Comparison of ENCODE assay signal across 26 mouse cellular contexts in genomic region chr2:30112564-30112963, GRCm38 (mm10). TPM values are rescaled to one million over a fixed set of nuclear protein-coding genes. Genes with fewer than 3 reads are reported as not detected.
A peak's percentile ranks its signal among the peaks of the same experiment; 100 is the strongest.
DNase-seq lines count a peak whose midpoint lies in the region; ATAC-seq and TF ChIP-seq lines count a peak whose summit lies in the region.
"Had no signal": no experiment of that assay in that cellular context is flagged by ENCODE, and none has a peak within 500 bp of the region (broad histone marks: within the 10 kb centered on the region; RNA-seq: fewer than 3 reads in every experiment).

No protein-coding gene starts in this region.

- WGBS in heart, embryonic 16.5 days: 79% methylated on average over 5 of the region's 5 CpGs
- WGBS in stomach, postnatal 0 days: 89% methylated on average over 5 of the region's 5 CpGs

- H3K4me3 ChIP-seq in heart, embryonic 16.5 days (ENCODE audit: low read length): no peak overlapping the region
- peak overlapping the region; percentile 79 for H3K4me3 ChIP-seq in megakaryocyte, embryonic 14.5 days (replicated peaks)
- no peak overlapping the region for H3K4me3 ChIP-seq in stomach, postnatal 0 days (ENCODE audit: low read depth, low read length)
- H3K4me3 ChIP-seq: layer of hippocampus, adult 2 months; limb, embryonic 12.5 days; midbrain, embryonic 12.5 days; neural tube, embryonic 12.5 days had no signal

- TF ChIP-seq EP300 in stomach, postnatal 0 days (optimal IDR thresholded peaks at IDR 0.05): no peak

- no peaks in the 10 kb centered on the region for H3K9me3 ChIP-seq in heart, embryonic 16.5 days (replicated peaks; ENCODE audit: control insufficient read depth, low read length)
- no peaks in the 10 kb centered on the region for H3K9me3 ChIP-seq in megakaryocyte, embryonic 14.5 days
- no peaks in the 10 kb centered on the region for H3K9me3 ChIP-seq in stomach, postnatal 0 days (ENCODE audit: control insufficient read depth, low read length)
- H3K9me3 ChIP-seq: limb, embryonic 12.5 days; midbrain, embryonic 12.5 days; neural tube, embryonic 12.5 days had no signal

- H3K27me3 ChIP-seq in heart, embryonic 16.5 days (ENCODE audit: control insufficient read depth, insufficient read depth, low read length): no peaks in the 10 kb centered on the region
- no peaks in the 10 kb centered on the region for H3K27me3 ChIP-seq in megakaryocyte, embryonic 14.5 days (replicated peaks)
- no peaks in the 10 kb centered on the region for H3K27me3 ChIP-seq in stomach, postnatal 0 days (ENCODE audit: control insufficient read depth, insufficient read depth, low read length)
- H3K27me3 ChIP-seq: limb, embryonic 12.5 days; midbrain, embryonic 12.5 days; neural tube, embryonic 12.5 days; Patski had no signal

- no peak for DNase-seq in heart, postnatal 10 days
- peak; percentile 69 for DNase-seq in CD4-positive helper T cell, adult 2 months (ENCODE audit: low read depth, low spot score)
- peak; percentile 22 for DNase-seq in induced T-regulatory cell, adult 2 months (ENCODE audit: low read depth)
- no peak for DNase-seq in layer of hippocampus, adult 8-10 months (ENCODE audit: low spot score in 2 of 2)
- DNase-seq in stomach, postnatal 0 days (ENCODE audit: low spot score): no peak
- no peak for DNase-seq in left cerebral cortex, adult 9 months (ENCODE audit: low spot score in 2 of 2)
- DNase-seq: adrenal gland, adult 8-10 months; cerebellum, adult 8-10 months; cerebellum, postnatal 36 days; kidney, adult 8-10 months; kidney, postnatal 14 days; layer of hippocampus, postnatal 36 days; lung, postnatal 14 days; right cerebral cortex, postnatal 25 days; spleen, adult 18-20 months; thymus, postnatal 14 days had no signal

- no peak overlapping the region for H3K9ac ChIP-seq in heart, embryonic 16.5 days (ENCODE audit: low read length)
- H3K9ac ChIP-seq in stomach, postnatal 0 days (ENCODE audit: low read length): no peak overlapping the region
- H3K9ac ChIP-seq: hindbrain, embryonic 14.5 days; limb, embryonic 12.5 days; midbrain, embryonic 12.5 days; neural tube, embryonic 12.5 days had no signal

- intact Hi-C loops in heart, postnatal 10 days (cut with DNase I): no loop called here

- TF ChIP-seq CTCF in stomach, postnatal 0 days (IDR thresholded peaks at IDR 0.05; ENCODE audit: low read depth): no peak

- H3K4me1 ChIP-seq in heart, embryonic 16.5 days (ENCODE audit: control insufficient read depth, insufficient read depth, low read length): no peaks in the 10 kb centered on the region
- H3K4me1 ChIP-seq in megakaryocyte, embryonic 14.5 days: peaks cover 85% of the 10 kb centered on the region
- H3K4me1 ChIP-seq in stomach, postnatal 0 days (replicated peaks; ENCODE audit: control insufficient read depth, insufficient read depth): no peaks in the 10 kb centered on the region
- H3K4me1 ChIP-seq: limb, embryonic 12.5 days; midbrain, embryonic 12.5 days; neural tube, embryonic 12.5 days had no signal

- no peak overlapping the region for H3K4me2 ChIP-seq in heart, embryonic 16.5 days (ENCODE audit: low read depth, low read length)
- no peak overlapping the region for H3K4me2 ChIP-seq in stomach, postnatal 0 days (replicated peaks; ENCODE audit: low read depth)
- H3K4me2 ChIP-seq: heart, embryonic 11.5 days; hindbrain, embryonic 14.5 days; limb, embryonic 12.5 days; midbrain, embryonic 12.5 days; neural tube, embryonic 12.5 days had no signal

- no peak overlapping the region for H3K27ac ChIP-seq in heart, embryonic 16.5 days (ENCODE audit: low read length)
- no peak overlapping the region for H3K27ac ChIP-seq in stomach, postnatal 0 days (replicated peaks)
- H3K27ac ChIP-seq: hindbrain, embryonic 14.5 days; layer of hippocampus, adult 2 months; limb, embryonic 12.5 days; midbrain, embryonic 12.5 days; neural tube, embryonic 12.5 days had no signal

- peaks cover 22% of the 10 kb centered on the region for H3K36me3 ChIP-seq in heart, embryonic 16.5 days (ENCODE audit: control insufficient read depth, insufficient read depth)
- peaks cover 80% of the 10 kb centered on the region for H3K36me3 ChIP-seq in megakaryocyte, embryonic 14.5 days (replicated peaks; ENCODE audit: low read length)
- peaks cover 21% of the 10 kb centered on the region for H3K36me3 ChIP-seq in stomach, postnatal 0 days (ENCODE audit: control insufficient read depth, insufficient read depth, low read length)

- ATAC-seq in heart, embryonic 16.5 days (replicated peaks; ENCODE audit: extremely low read depth, insufficient read depth, low FRiP score): peak; percentile 14; the same call in 1 of the 2 replicates
- no peak for ATAC-seq in stomach, postnatal 0 days (ENCODE audit: low FRiP score, low TSS enrichment)
- ATAC-seq: forebrain, embryonic 14.5 days; Patski had no signal

RNA-seq across cellular contexts. Expression of gene Zer1, which starts 11.8 kb away (rescaled TPM):
- 5.7 TPM in 2 replicates for polyA plus RNA-seq in heart, embryonic 16.5 days (2015; fragmentation: Nextera tagmentation; extraction: Ambion mirVana)
- 10 to 100 TPM; 25.7 to 26.7 TPM for total RNA-seq in heart, postnatal 10 days (2021)
- 12.2 and 20.0 TPM in 2 replicates for polyA plus RNA-seq in megakaryocyte, embryonic 14.5 days (2012; ENCODE audit: insufficient read depth, low replicate concordance)
- total RNA-seq in layer of hippocampus, adult 8-10 months (2022): 100 to 1,000 TPM; 173 to 203 (median 195) TPM
- 2.9 and 3.1 TPM in 2 replicates for polyA plus RNA-seq in stomach, postnatal 0 days (2015; fragmentation: Nextera tagmentation; extraction: Ambion mirVana)

RNA-seq across cellular contexts. Expression of gene Zdhhc12, which starts 19.1 kb away (rescaled TPM):
- 29.4 and 30.8 TPM in 2 replicates for polyA plus RNA-seq in heart, embryonic 16.5 days (2015; fragmentation: Nextera tagmentation; extraction: Ambion mirVana)
- total RNA-seq in heart, postnatal 10 days (2021): 1 to 10 TPM; 7.5 to 7.8 TPM
- 58.2 and 66.6 TPM in 2 replicates for polyA plus RNA-seq in megakaryocyte, embryonic 14.5 days (2012; ENCODE audit: insufficient read depth, low replicate concordance)
- 10 to 100 TPM in 2 of 4 experiments, 1 to 10 TPM in 2; 7.3 to 14.0 (median 10.4) TPM for total RNA-seq in layer of hippocampus, adult 8-10 months (2022)
- 27.7 and 27.8 TPM in 2 replicates for polyA plus RNA-seq in stomach, postnatal 0 days (2015; fragmentation: Nextera tagmentation; extraction: Ambion mirVana)

RNA-seq across cellular contexts. Expression of gene Tbc1d13, which starts 21.0 kb away (rescaled TPM):
- 5.4 and 7.1 TPM in 2 replicates for polyA plus RNA-seq in heart, embryonic 16.5 days (2015; fragmentation: Nextera tagmentation; extraction: Ambion mirVana)
- 10 to 100 TPM; 19.7 to 24.1 TPM for total RNA-seq in heart, postnatal 10 days (2021)
- 18.0 and 28.7 TPM in 2 replicates for polyA plus RNA-seq in megakaryocyte, embryonic 14.5 days (2012; ENCODE audit: insufficient read depth, low replicate concordance)
- total RNA-seq in layer of hippocampus, adult 8-10 months (2022): 10 to 100 TPM; 49.6 to 61.9 (median 58.5) TPM
- 3.7 and 3.9 TPM in 2 replicates for polyA plus RNA-seq in stomach, postnatal 0 days (2015; fragmentation: Nextera tagmentation; extraction: Ambion mirVana)

RNA-seq across cellular contexts. Expression of gene Pkn3, which starts 35.1 kb away (rescaled TPM):
- 9.4 and 11.7 TPM in 2 replicates for polyA plus RNA-seq in heart, embryonic 16.5 days (2015; fragmentation: Nextera tagmentation; extraction: Ambion mirVana)
- 10 to 100 TPM; 11.4 to 12.9 TPM for total RNA-seq in heart, postnatal 10 days (2021)
- 19.4 and 62.2 TPM in 2 replicates for polyA plus RNA-seq in megakaryocyte, embryonic 14.5 days (2012; ENCODE audit: insufficient read depth, low replicate concordance)
- 1 to 10 TPM; 2.1 to 6.1 (median 3.5) TPM for total RNA-seq in layer of hippocampus, adult 8-10 months (2022)
- 3.0 and 3.1 TPM in 2 replicates for polyA plus RNA-seq in stomach, postnatal 0 days (2015; fragmentation: Nextera tagmentation; extraction: Ambion mirVana)

RNA-seq across cellular contexts. Expression of gene Set, which starts 55.4 kb away (rescaled TPM):
- polyA plus RNA-seq in heart, embryonic 16.5 days (2015; fragmentation: Nextera tagmentation; extraction: Ambion mirVana): 198 and 217 TPM in 2 replicates
- 100 to 1,000 TPM; 131 to 149 TPM for total RNA-seq in heart, postnatal 10 days (2021)
- polyA plus RNA-seq in megakaryocyte, embryonic 14.5 days (2012; ENCODE audit: insufficient read depth, low replicate concordance): 207 and 239 TPM in 2 replicates
- total RNA-seq in layer of hippocampus, adult 8-10 months (2022): 100 to 1,000 TPM; 179 to 198 (median 186) TPM
- 202 and 206 TPM in 2 replicates for polyA plus RNA-seq in stomach, postnatal 0 days (2015; fragmentation: Nextera tagmentation; extraction: Ambion mirVana)

Comparison
In these comparisons a context has a peak if more than half of its experiments do, and no peak if none do; other contexts are left out.
1. DNase-seq: peak in CD4-positive helper T cell, adult 2 months (single experiment) and induced T-regulatory cell, adult 2 months (single experiment); none in heart, postnatal 10 days (0 of 2), layer of hippocampus, adult 8-10 months (0 of 2), stomach, postnatal 0 days (single experiment) and left cerebral cortex, adult 9 months (0 of 2).